Mouse (Mus musculus) liver, embryonic 15.5 days (tissue): ENCODE data around the gene Stard3. TPM values are rescaled to one million over a fixed set of nuclear protein-coding genes. Genes with fewer than 3 reads are reported as not detected.
"Not testable (repeated sequence)": the region's sequence is repeated elsewhere in the genome, so short reads cannot be mapped to it uniquely, and the experiment has no call there.

Experiments used
- ATAC-seq: fragments of 200-750 bp; cut with Nextera tagmentation; 2 replicates; pipeline ENCODE4 v1.8.0; 2017; ENCODE audit warnings: moderate number of reproducible peaks, mild to moderate bottlenecking, moderate library complexity; ENCODE audit not compliant: insufficient read depth
- H3K27ac ChIP-seq: fragments of 300-500 bp; sonication (generic); replicated peaks from 2 replicates; pipeline ENCODE4 v1.5.1; 2015; ENCODE audit warnings: mild to moderate bottlenecking, inconsistent platforms
- H3K27me3 ChIP-seq: fragments of 300-500 bp; sonication (generic); 2 replicates; pipeline ENCODE4 v1.6.1; 2015; ENCODE audit warnings: mild to moderate bottlenecking, inconsistent platforms
- H3K36me3 ChIP-seq: fragments of 300-500 bp; sonication (generic); replicated peaks from 2 replicates; pipeline ENCODE4 v1.6.1; 2015; ENCODE audit warnings: moderate library complexity, mild to moderate bottlenecking, inconsistent platforms
- H3K4me1 ChIP-seq: fragments of 300-500 bp; sonication (generic); replicated peaks from 2 replicates; pipeline ENCODE4 v1.6.1; 2015; ENCODE audit warnings: inconsistent platforms
- H3K4me2 ChIP-seq: fragments of 300-500 bp; sonication (generic); 2 replicates; pipeline ENCODE4 v1.6.1; 2015; ENCODE audit warnings: moderate library complexity, mild to moderate bottlenecking, inconsistent platforms
- H3K4me3 ChIP-seq: fragments of 300-500 bp; sonication (generic); replicated peaks from 2 replicates; pipeline ENCODE4 v1.5.1; 2015; ENCODE audit warnings: mild to moderate bottlenecking, inconsistent platforms
- H3K9ac ChIP-seq: fragments of 300-500 bp; sonication (generic); 2 replicates; pipeline ENCODE4 v1.6.1; 2015; ENCODE audit warnings: moderate library complexity, mild to moderate bottlenecking, inconsistent platforms
- H3K9me3 ChIP-seq: fragments of 300-500 bp; sonication (generic); replicated peaks from 2 replicates; pipeline ENCODE4 v1.6.1; 2016; ENCODE audit warnings: inconsistent platforms
- WGBS: fragments of 180-500 bp; shearing (Covaris S2); methylation state at CpG from one replicate; pipeline ENCODE4 v1.1.7; 2015; ENCODE audit warnings: mixed read lengths; ENCODE audit not compliant: insufficient replicate concordance; 5-methylcytosine and 5-hydroxymethylcytosine counted together
- polyA plus RNA-seq: library from polyadenylated mRNA; unstranded; fragments of >200 nt; fragmentation: Nextera tagmentation; extraction: Ambion mirVana; gene quantifications from 2 replicates; pipeline ENCODE4 v1.2.1, GENCODE M21; 2015

The Stard3 gene
- polyA plus RNA-seq, 1 experiment from 2014 or later: 16.4 TPM

GRCm38 (mm10) chr11:98380106-98380505 lies 21.9 kb downstream of the Stard3 start:
- Histone ChIP-seq H3K27ac (no peak overlapping the region), H3K4me2 (no peak overlapping the region), H3K36me3 (peaks cover 57% of the 10 kb centered on the region), H3K27me3 (peaks cover 19% of the 10 kb centered on the region), H3K9me3 (no peaks in the 10 kb centered on the region), H3K4me3 (no peak overlapping the region), H3K4me1 (no peaks in the 10 kb centered on the region), H3K9ac (no peak overlapping the region)
- 71% methylated on average over 6 of the region's 6 CpGs for WGBS
- no peak for ATAC-seq

DNA sequence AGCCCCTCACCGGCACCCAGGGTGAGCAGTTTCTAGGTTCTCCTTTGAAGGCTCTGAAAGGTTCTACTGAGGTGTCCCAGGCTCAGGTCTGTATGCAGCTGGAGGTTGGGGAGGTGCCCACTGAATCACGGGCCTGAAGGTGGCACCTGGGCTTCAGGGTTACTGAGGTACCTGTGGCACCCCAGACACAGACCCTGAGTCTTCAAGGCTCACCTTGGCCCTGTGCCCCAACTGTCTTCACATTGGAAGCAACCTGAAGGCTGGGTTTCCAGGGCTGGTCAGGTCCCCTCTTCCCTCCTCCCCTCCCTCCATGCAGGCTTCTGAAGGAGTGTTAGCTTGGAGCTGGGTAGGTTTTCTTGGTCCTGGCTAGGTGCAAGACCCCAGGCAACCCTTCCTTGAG lies 23.5 kb downstream of the Stard3 start:
- H3K4me1 ChIP-seq: no peaks in the 10 kb centered on the region
- ATAC-seq: no peak
- H3K27ac ChIP-seq: no peak overlapping the region
- no peak overlapping the region for H3K4me3 ChIP-seq
- H3K4me2 ChIP-seq: no peak overlapping the region
- 95% methylated on average over 2 of the region's 2 CpGs for WGBS
- peaks cover 41% of the 10 kb centered on the region for H3K36me3 ChIP-seq
- H3K9me3 ChIP-seq: no peaks in the 10 kb centered on the region
- no peak overlapping the region for H3K9ac ChIP-seq
- peaks cover 35% of the 10 kb centered on the region for H3K27me3 ChIP-seq

DNA sequence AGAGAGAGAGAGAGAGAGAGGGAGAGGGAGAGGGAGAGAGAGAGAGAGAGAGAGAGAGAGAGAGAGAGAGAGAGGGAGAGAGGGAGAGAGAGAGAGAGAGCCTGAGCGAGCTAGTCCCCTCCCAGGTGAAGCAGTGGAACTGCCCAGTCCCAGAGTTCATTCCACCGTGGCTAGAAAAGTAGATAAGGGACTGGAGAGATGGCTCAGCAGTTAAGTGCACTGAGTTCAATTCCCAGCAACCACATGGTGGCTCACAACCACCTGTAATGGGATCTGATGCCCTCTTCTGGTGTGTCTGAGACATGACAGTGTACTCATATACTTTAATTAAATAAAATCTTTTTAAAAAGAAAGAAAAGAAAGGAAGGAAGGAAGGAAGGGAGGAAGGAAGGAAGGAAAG lies 24.2 kb downstream of the Stard3 start:
- H3K4me3 ChIP-seq, ATAC-seq, H3K9me3 ChIP-seq, H3K4me2 ChIP-seq, H3K4me1 ChIP-seq, H3K9ac ChIP-seq, H3K27ac ChIP-seq: not testable (repeated sequence)
- 32% methylated on average over 2 of the region's 2 CpGs for WGBS
- Histone ChIP-seq H3K36me3 (peaks cover 34% of the 10 kb centered on the region), H3K27me3 (peaks cover 42% of the 10 kb centered on the region)

GRCm38 (mm10) chr11:98383261-98384030 lies 25.3 kb downstream of the Stard3 start, which contains the start of gene Tcap:
Gene Tcap, plus strand, starts transcription at chr11:98383811.
- no peak within 1 kb of the TSS for H3K4me3 ChIP-seq
- H3K9me3 ChIP-seq: no peaks in the 10 kb centered on the region
- peaks cover 24% of the 10 kb centered on the region for H3K36me3 ChIP-seq
- 49% methylated on average over 14 of the region's 14 CpGs for WGBS
- no peaks in the 10 kb centered on the region for H3K4me1 ChIP-seq
- H3K27me3 ChIP-seq: peaks cover 53% of the 10 kb centered on the region
- no peak within 1 kb of the TSS for H3K27ac ChIP-seq
- no peak for ATAC-seq
- H3K4me2 ChIP-seq: no peak within 1 kb of the TSS
- no peak within 1 kb of the TSS for H3K9ac ChIP-seq

GRCm38 (mm10) chr11:98384216-98384615 lies 26.0 kb downstream of the Stard3 start:
- H3K27me3 ChIP-seq: peaks cover 59% of the 10 kb centered on the region
- no peak for ATAC-seq
- no peaks in the 10 kb centered on the region for H3K9me3 ChIP-seq
- H3K27ac ChIP-seq: no peak overlapping the region
- H3K4me2 ChIP-seq: no peak overlapping the region
- peaks cover 16% of the 10 kb centered on the region for H3K36me3 ChIP-seq
- H3K4me3 ChIP-seq: no peak overlapping the region
- no peak overlapping the region for H3K9ac ChIP-seq
- 67% methylated on average over 20 of the region's 20 CpGs for WGBS
- H3K4me1 ChIP-seq: no peaks in the 10 kb centered on the region

- Histone ChIP-seq H3K4me2 (no peak overlapping the region), H3K27ac (no peak overlapping the region), H3K4me1 (no peaks in the 10 kb centered on the region), H3K9ac (no peak overlapping the region), H3K9me3 (no peaks in the 10 kb centered on the region), H3K36me3 (peaks cover 9% of the 10 kb centered on the region), H3K4me3 (no peak overlapping the region), H3K27me3 (peaks cover 64% of the 10 kb centered on the region)
- no peak for ATAC-seq
- WGBS: 47% methylated on average over 8 of the region's 8 CpGs
Measured at GRCm38 (mm10) chr11:98384721-98385637, 26.8 kb downstream of the Stard3 start.

DNA sequence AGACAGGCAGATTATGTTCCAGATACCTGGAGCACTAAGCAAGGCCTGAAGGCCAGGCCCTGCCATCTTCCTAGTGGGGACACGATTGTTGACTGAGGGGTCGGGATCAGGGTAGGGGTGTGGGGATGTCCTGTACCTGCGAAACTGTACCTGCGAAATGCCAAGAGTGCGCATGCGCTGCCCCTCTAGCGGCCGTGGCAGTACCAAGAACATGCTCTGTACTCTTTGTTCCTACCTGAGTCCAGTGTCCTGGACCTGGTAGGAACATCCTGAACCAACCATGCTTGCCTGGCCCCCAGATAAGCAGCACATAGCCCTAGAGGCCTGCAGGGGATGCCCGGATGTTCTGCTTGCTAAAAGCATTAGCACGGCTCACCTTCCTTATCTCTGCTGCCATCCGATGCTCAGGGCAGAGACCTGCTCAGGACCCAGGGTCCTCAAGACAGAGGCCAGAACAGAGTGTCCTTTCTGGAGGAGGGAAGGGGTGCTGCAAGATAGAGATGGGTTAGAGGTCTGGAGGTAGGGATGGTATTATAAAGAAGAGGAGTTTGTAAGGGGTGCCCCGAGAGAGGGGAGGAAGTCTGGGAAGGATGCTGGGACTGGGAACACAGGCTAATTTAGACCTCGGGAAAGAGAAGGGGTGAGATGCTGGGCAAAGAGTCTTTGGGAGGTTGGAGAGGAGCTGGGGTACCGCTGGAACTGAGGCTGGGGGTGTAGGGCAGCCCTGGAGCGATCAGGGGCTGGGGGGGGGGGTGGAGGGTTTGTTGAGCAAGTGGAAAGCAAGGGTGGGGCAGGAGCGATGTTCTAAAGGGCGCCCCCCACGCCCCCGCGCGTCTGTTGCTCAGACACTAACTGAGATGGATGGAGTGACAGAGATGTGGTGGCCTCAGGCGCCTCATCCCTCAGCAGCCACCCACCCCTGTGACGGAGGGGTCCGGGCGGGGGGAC lies 27.7 kb downstream of the Stard3 start, which contains the start of gene Pnmt:
Gene Pnmt (plus strand): TSS at position 813 of the 948 bp plus-strand sequence.
- Histone ChIP-seq H3K9ac (no peak within 1 kb of the TSS), H3K27me3 (peaks cover 73% of the 10 kb centered on the region), H3K27ac (no peak within 1 kb of the TSS), H3K4me1 (no peaks in the 10 kb centered on the region), H3K9me3 (no peaks in the 10 kb centered on the region), H3K4me2 (no peak within 1 kb of the TSS), H3K36me3 (0 out of 2 replicates have a peak, but pooled peaks cover under 1% of the 10 kb centered on the region), H3K4me3 (no peak within 1 kb of the TSS)
- WGBS: 42% methylated on average over 25 of the region's 25 CpGs
- no peak for ATAC-seq

GRCm38 (mm10) chr11:98386596-98386995 lies 28.4 kb downstream of the Stard3 start:
- Histone ChIP-seq H3K4me1 (peaks cover under 1% of the 10 kb centered on the region; the same call in 1 of the 2 replicates), H3K4me2 (no peak overlapping the region), H3K4me3 (no peak overlapping the region), H3K9me3 (no peaks in the 10 kb centered on the region), H3K27me3 (peaks cover 78% of the 10 kb centered on the region), H3K27ac (no peak overlapping the region), H3K36me3 (no peaks in the 10 kb centered on the region), H3K9ac (no peak overlapping the region)
- ATAC-seq: no peak
- WGBS: 15% methylated on average over 24 of the region's 24 CpGs

DNA sequence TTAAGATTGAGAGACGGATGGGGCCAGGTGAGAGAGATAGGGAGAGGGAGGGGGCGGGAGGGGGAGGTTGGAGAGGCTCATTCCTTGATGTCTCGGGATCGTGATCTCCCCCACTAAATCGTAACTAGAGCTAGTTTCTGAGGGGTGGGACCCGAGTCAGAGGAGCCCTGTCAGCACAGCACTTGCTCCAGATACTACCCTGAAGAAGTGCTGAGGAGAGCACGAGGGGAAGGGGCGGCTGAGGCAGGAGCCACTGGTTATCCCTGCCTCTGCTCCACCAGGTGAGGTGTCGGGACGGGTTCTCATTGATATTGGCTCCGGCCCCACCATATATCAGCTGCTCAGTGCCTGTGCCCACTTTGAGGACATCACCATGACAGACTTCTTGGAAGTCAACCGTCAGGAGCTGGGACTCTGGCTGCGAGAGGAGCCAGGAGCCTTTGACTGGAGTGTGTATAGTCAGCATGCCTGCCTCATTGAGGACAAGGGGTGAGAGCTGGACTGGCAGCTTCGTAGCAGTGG lies 28.9 kb downstream of the Stard3 start:
- Histone ChIP-seq H3K27me3 (peaks cover 78% of the 10 kb centered on the region), H3K36me3 (no peaks in the 10 kb centered on the region), H3K27ac (no peak overlapping the region), H3K4me3 (no peak overlapping the region), H3K9me3 (no peaks in the 10 kb centered on the region), H3K4me2 (no peak overlapping the region), H3K9ac (no peak overlapping the region), H3K4me1 (peaks cover 5% of the 10 kb centered on the region)
- WGBS: 47% methylated on average over 14 of the region's 14 CpGs
- ATAC-seq: no peak

- 62% methylated on average over 10 of the region's 10 CpGs for WGBS
- no peak overlapping the region for H3K27ac ChIP-seq
- no peak overlapping the region for H3K9ac ChIP-seq
- peaks cover 77% of the 10 kb centered on the region for H3K27me3 ChIP-seq
- H3K9me3 ChIP-seq: no peaks in the 10 kb centered on the region
- peaks cover 17% of the 10 kb centered on the region for H3K4me1 ChIP-seq
- no peaks in the 10 kb centered on the region for H3K36me3 ChIP-seq
- no peak overlapping the region for H3K4me2 ChIP-seq
- H3K4me3 ChIP-seq: no peak overlapping the region
- ATAC-seq: no peak
Measured at GRCm38 (mm10) chr11:98388282-98388681, 30.1 kb downstream of the Stard3 start.
